Mouse (Mus musculus): Measurements from ENCODE around the gene Slit1. TPM values are rescaled to one million over a fixed set of nuclear protein-coding genes. Genes with fewer than 3 reads are reported as not detected.

Gene Slit1
- polyA plus RNA-seq, 1 experiment from 2014 or later, result 0.16 TPM

- no peak for TF ChIP-seq CTCF (IDR thresholded peaks at IDR 0.05)
- TF ChIP-seq EP300 (IDR thresholded peaks at IDR 0.05), result no peak
- Histone ChIP-seq H3K4me3 (ENCODE audit: low read depth, low read length) (no peak overlapping the region), H3K4me2 (replicated peaks; ENCODE audit: low read depth, low read length) (no peak overlapping the region), H3K4me1 (ENCODE audit: insufficient read depth, low read depth, low read length) (no peaks in the 10 kb centered on the region), H3K9me3 (ENCODE audit: low read length) (no peaks in the 10 kb centered on the region), H3K9ac (replicated peaks; ENCODE audit: low read depth) (no peak overlapping the region), H3K27ac (ENCODE audit: low read length) (no peak overlapping the region), H3K27me3 (replicated peaks; ENCODE audit: insufficient read depth, low read length) (peaks cover 11% of the 10 kb centered on the region), H3K36me3 (ENCODE audit: insufficient read depth, low read length) (no peaks in the 10 kb centered on the region)
- WGBS, result 4% methylated on average over 14 of the region's 18 CpGs
- ATAC-seq, result no peak
- DNase-seq (ENCODE audit: low spot score), result no peak
These were observed 5.6 kb downstream of the Slit1 start for GRCm38 (mm10) chr19:41737657-41738428.

GRCm38 (mm10) chr19:41734685-41735084, 8.8 kb downstream of the Slit1 start:
- Histone ChIP-seq H3K27ac (ENCODE audit: low read length) (no peak overlapping the region), H3K9me3 (ENCODE audit: low read length) (0 out of 2 replicates have a peak, but pooled peaks cover 5% of the 10 kb centered on the region), H3K4me1 (ENCODE audit: insufficient read depth, low read depth, low read length) (no peaks in the 10 kb centered on the region), H3K4me2 (replicated peaks; ENCODE audit: low read depth, low read length) (no peak overlapping the region), H3K4me3 (ENCODE audit: low read depth, low read length) (no peak overlapping the region), H3K27me3 (replicated peaks; ENCODE audit: insufficient read depth, low read length) (0 out of 2 replicates have a peak, but pooled peaks cover 5% of the 10 kb centered on the region), H3K9ac (replicated peaks; ENCODE audit: low read depth) (no peak overlapping the region), H3K36me3 (ENCODE audit: insufficient read depth, low read length) (no peaks in the 10 kb centered on the region)
- ATAC-seq (peak; percentile 26; the same call in 1 of the 2 replicates), DNase-seq (ENCODE audit: low spot score) (no peak)
- WGBS, result 12% methylated on average over 10 of the region's 10 CpGs
- no peak for TF ChIP-seq EP300 (IDR thresholded peaks at IDR 0.05)
- TF ChIP-seq CTCF (IDR thresholded peaks at IDR 0.05), result no peak

GRCm38 (mm10) chr19:41725491-41725890, 18.0 kb downstream of the Slit1 start:
- WGBS, result 51% methylated on average over 2 of the region's 2 CpGs
- no peak overlapping the region for H3K27ac ChIP-seq (ENCODE audit: low read length)

GRCm38 (mm10) chr19:41724831-41725470, 18.5 kb downstream of the Slit1 start:
- WGBS, result 30% methylated on average over 9 of the region's 9 CpGs
- Histone ChIP-seq H3K4me2 (replicated peaks; ENCODE audit: low read depth, low read length) (no peak overlapping the region), H3K36me3 (ENCODE audit: insufficient read depth, low read length) (no peaks in the 10 kb centered on the region), H3K27me3 (replicated peaks; ENCODE audit: insufficient read depth, low read length) (no peaks in the 10 kb centered on the region), H3K27ac (ENCODE audit: low read length) (no peak overlapping the region), H3K9me3 (ENCODE audit: low read length) (no peaks in the 10 kb centered on the region), H3K9ac (replicated peaks; ENCODE audit: low read depth) (no peak overlapping the region), H3K4me1 (ENCODE audit: insufficient read depth, low read depth, low read length) (no peaks in the 10 kb centered on the region), H3K4me3 (ENCODE audit: low read depth, low read length) (no peak overlapping the region)
- DNase-seq (ENCODE audit: low spot score) (no peak), ATAC-seq (peak; percentile 35)
- TF ChIP-seq CTCF (IDR thresholded peaks at IDR 0.05) (no peak), EP300 (IDR thresholded peaks at IDR 0.05) (no peak)

More at GRCm38 (mm10) chr19:41725491-41725890, 18.0 kb downstream of the Slit1 start:
- no peaks in the 10 kb centered on the region for H3K36me3 ChIP-seq (ENCODE audit: insufficient read depth, low read length)
- ATAC-seq (no peak), DNase-seq (ENCODE audit: low spot score) (no peak)
- no peak overlapping the region for H3K9ac ChIP-seq (replicated peaks; ENCODE audit: low read depth)
- no peaks in the 10 kb centered on the region for H3K9me3 ChIP-seq (ENCODE audit: low read length)
- no peaks in the 10 kb centered on the region for H3K27me3 ChIP-seq (replicated peaks; ENCODE audit: insufficient read depth, low read length)
- H3K4me3 ChIP-seq (ENCODE audit: low read depth, low read length), result no peak overlapping the region
- H3K4me2 ChIP-seq (replicated peaks; ENCODE audit: low read depth, low read length), result no peak overlapping the region
- no peaks in the 10 kb centered on the region for H3K4me1 ChIP-seq (ENCODE audit: insufficient read depth, low read depth, low read length)
- no peak for TF ChIP-seq CTCF (IDR thresholded peaks at IDR 0.05)
- TF ChIP-seq EP300 (IDR thresholded peaks at IDR 0.05), result no peak

- H3K4me1 ChIP-seq (ENCODE audit: insufficient read depth, low read depth, low read length), result no peaks in the 10 kb centered on the region
- no peak overlapping the region for H3K27ac ChIP-seq (ENCODE audit: low read length)
- no peak overlapping the region for H3K4me3 ChIP-seq (ENCODE audit: low read depth, low read length)
- no peak for DNase-seq (ENCODE audit: low spot score)
- no peaks in the 10 kb centered on the region for H3K27me3 ChIP-seq (replicated peaks; ENCODE audit: insufficient read depth, low read length)
- H3K9ac ChIP-seq (replicated peaks; ENCODE audit: low read depth), result no peak overlapping the region
- TF ChIP-seq CTCF (IDR thresholded peaks at IDR 0.05) (no peak), EP300 (IDR thresholded peaks at IDR 0.05) (no peak)
- ATAC-seq, result no peak
- WGBS, result 25% methylated on average over 2 of the region's 2 CpGs
- no peaks in the 10 kb centered on the region for H3K9me3 ChIP-seq (ENCODE audit: low read length)
- no peak overlapping the region for H3K4me2 ChIP-seq (replicated peaks; ENCODE audit: low read depth, low read length)
- H3K36me3 ChIP-seq (ENCODE audit: insufficient read depth, low read length), result no peaks in the 10 kb centered on the region
These were observed 20.1 kb downstream of the Slit1 start for GRCm38 (mm10) chr19:41723337-41723736.

GRCm38 (mm10) chr19:41719436-41719835, 24.0 kb downstream of the Slit1 start:
- WGBS, result 54% methylated on average over 8 of the region's 8 CpGs
- TF ChIP-seq CTCF (IDR thresholded peaks at IDR 0.05), result no peak
- TF ChIP-seq EP300 (IDR thresholded peaks at IDR 0.05), result no peak
- DNase-seq (ENCODE audit: low spot score) (no peak), ATAC-seq (no peak)
- no peaks in the 10 kb centered on the region for H3K4me1 ChIP-seq (ENCODE audit: insufficient read depth, low read depth, low read length)
- H3K4me2 ChIP-seq (replicated peaks; ENCODE audit: low read depth, low read length), result no peak overlapping the region
- no peak overlapping the region for H3K27ac ChIP-seq (ENCODE audit: low read length)
- H3K27me3 ChIP-seq (replicated peaks; ENCODE audit: insufficient read depth, low read length), result no peaks in the 10 kb centered on the region
- H3K36me3 ChIP-seq (ENCODE audit: insufficient read depth, low read length), result no peaks in the 10 kb centered on the region
- H3K9ac ChIP-seq (replicated peaks; ENCODE audit: low read depth), result no peak overlapping the region
- no peaks in the 10 kb centered on the region for H3K9me3 ChIP-seq (ENCODE audit: low read length)
- no peak overlapping the region for H3K4me3 ChIP-seq (ENCODE audit: low read depth, low read length)

All from lung, postnatal 0 days (tissue).